9 mouse cellular contexts compared by ENCODE assay signal in the genomic region with DNA sequence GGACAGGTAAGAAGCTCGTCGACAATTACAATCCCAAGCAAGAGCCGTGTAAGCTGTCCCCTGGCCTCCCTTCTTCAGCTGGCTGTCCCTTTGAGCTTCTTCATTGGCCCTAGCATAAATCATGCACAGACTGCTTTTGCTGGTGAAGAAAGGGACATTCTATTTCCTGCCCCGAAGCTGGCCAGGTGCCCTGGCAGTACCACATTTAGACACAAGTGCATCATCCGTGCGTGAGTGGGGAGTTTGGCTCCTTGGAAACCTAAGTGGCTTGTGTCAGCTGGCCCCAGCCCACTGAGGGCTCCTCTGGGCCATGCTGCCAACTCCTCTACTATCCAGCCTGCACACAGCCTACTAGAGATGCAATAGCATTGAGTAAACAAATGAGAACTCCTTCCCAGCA. TPM values are rescaled to one million over a fixed set of nuclear protein-coding genes. Genes with fewer than 3 reads are reported as not detected.
A peak's percentile ranks its signal among the peaks of the same experiment; 100 is the strongest.
DNase-seq lines count a peak whose midpoint lies in the region; ATAC-seq and TF ChIP-seq lines count a peak whose summit lies in the region.
"Had no signal": no experiment of that assay in that cellular context is flagged by ENCODE, and none has a peak within 500 bp of the region (broad histone marks: within the 10 kb centered on the region; RNA-seq: fewer than 3 reads in every experiment).

Gene Mylk3, minus strand, starts transcription at position 141 of the 400 bp plus-strand sequence.

- H3K36me3 ChIP-seq in G1E (replicated peaks) = peaks cover 24% of the 10 kb centered on the region
- H3K36me3 ChIP-seq in heart, embryonic 12.5 days = no peaks in the 10 kb centered on the region
- H3K36me3 ChIP-seq in liver, embryonic 12.5 days = no peaks in the 10 kb centered on the region
- no peaks in the 10 kb centered on the region for H3K36me3 ChIP-seq in embryonic facial prominence, embryonic 10.5 days (replicated peaks)
- H3K36me3 ChIP-seq: neural tube, embryonic 12.5 days had no signal

- peaks cover 42% of the 10 kb centered on the region for H3K4me1 ChIP-seq in G1E (ENCODE audit: insufficient read depth, low read depth, low read length)
- H3K4me1 ChIP-seq in heart, embryonic 12.5 days (replicated peaks) = peaks cover 37% of the 10 kb centered on the region
- H3K4me1 ChIP-seq in liver, embryonic 12.5 days = peaks cover 49% of the 10 kb centered on the region
- H3K4me1 ChIP-seq in embryonic facial prominence, embryonic 10.5 days = no peaks in the 10 kb centered on the region
- H3K4me1 ChIP-seq: neural tube, embryonic 12.5 days had no signal

- H3K9me3 ChIP-seq in G1E (replicated peaks) = no peaks in the 10 kb centered on the region
- H3K9me3 ChIP-seq in heart, embryonic 12.5 days (replicated peaks) = no peaks in the 10 kb centered on the region
- no peaks in the 10 kb centered on the region for H3K9me3 ChIP-seq in liver, embryonic 12.5 days (replicated peaks)
- no peaks in the 10 kb centered on the region for H3K9me3 ChIP-seq in embryonic facial prominence, embryonic 10.5 days
- H3K9me3 ChIP-seq: neural tube, embryonic 12.5 days had no signal

- H3K27me3 ChIP-seq in G1E (ENCODE audit: insufficient read depth, low read length) = no peaks in the 10 kb centered on the region
- H3K27me3 ChIP-seq in heart, embryonic 12.5 days (replicated peaks) = no peaks in the 10 kb centered on the region
- H3K27me3 ChIP-seq in liver, embryonic 12.5 days (replicated peaks) = no peaks in the 10 kb centered on the region
- H3K27me3 ChIP-seq in embryonic facial prominence, embryonic 10.5 days (replicated peaks; ENCODE audit: low read depth, poor library complexity, severe bottlenecking) = no peaks in the 10 kb centered on the region
- H3K27me3 ChIP-seq: neural tube, embryonic 12.5 days had no signal

- H3K27ac ChIP-seq in heart, embryonic 12.5 days (ENCODE audit: poor library complexity, severe bottlenecking) = no peak within 1 kb of the TSS
- no peak within 1 kb of the TSS for H3K27ac ChIP-seq in liver, embryonic 12.5 days
- no peak within 1 kb of the TSS for H3K27ac ChIP-seq in embryonic facial prominence, embryonic 10.5 days (replicated peaks)
- H3K27ac ChIP-seq: neural tube, embryonic 12.5 days had no signal

- H3K4me2 ChIP-seq in heart, embryonic 12.5 days = no peak within 1 kb of the TSS
- no peak within 1 kb of the TSS for H3K4me2 ChIP-seq in liver, embryonic 12.5 days
- H3K4me2 ChIP-seq: neural tube, embryonic 12.5 days had no signal

- no peak within 1 kb of the TSS for H3K4me3 ChIP-seq in G1E (ENCODE audit: low read depth, low read length)
- H3K4me3 ChIP-seq in heart, embryonic 12.5 days = no peak within 1 kb of the TSS
- H3K4me3 ChIP-seq in liver, embryonic 12.5 days = no peak within 1 kb of the TSS
- no peak within 1 kb of the TSS for H3K4me3 ChIP-seq in embryonic facial prominence, embryonic 10.5 days
- H3K4me3 ChIP-seq: neural tube, embryonic 12.5 days had no signal

- DNase-seq in cerebellum, postnatal 10 days = peak; percentile 74 to 77
- DNase-seq in cerebellum, adult 11-12 months = no peak
- no peak for DNase-seq in G1E (ENCODE audit: low spot score)
- no peak for DNase-seq in thymus, postnatal 10 days (ENCODE audit: low spot score in 2 of 2)
- no peak for DNase-seq in urinary bladder, postnatal 14 days (ENCODE audit: low spot score)
- no peak for DNase-seq in embryonic facial prominence, embryonic 10.5 days (ENCODE audit: low spot score)

- 61% methylated on average over 6 of the region's 6 CpGs for WGBS in heart, embryonic 12.5 days
- WGBS in liver, embryonic 12.5 days (ENCODE audit: insufficient replicate concordance) = 75% methylated on average over 6 of the region's 6 CpGs
- WGBS in embryonic facial prominence, embryonic 10.5 days = 84% methylated on average over 6 of the region's 6 CpGs

- no peak for TF ChIP-seq CTCF in G1E (IDR thresholded peaks at IDR 0.05; ENCODE audit: low read depth, low read length)

- ATAC-seq in G1E (ENCODE audit: extremely low read depth, insufficient number of reproducible peaks, low FRiP score, poor library complexity, severe bottlenecking) = no peak
- ATAC-seq in heart, embryonic 12.5 days (ENCODE audit: insufficient number of reproducible peaks, low FRiP score) = 0 out of 2 replicates have a peak, but pooled peaks have one; percentile 51
- ATAC-seq in liver, embryonic 12.5 days = no peak

- no peak within 1 kb of the TSS for H3K9ac ChIP-seq in heart, embryonic 12.5 days
- no peak within 1 kb of the TSS for H3K9ac ChIP-seq in liver, embryonic 12.5 days
- H3K9ac ChIP-seq: neural tube, embryonic 12.5 days had no signal

RNA-seq across cellular contexts. Expression of gene Mylk3, which starts in this region (rescaled TPM):
- total RNA-seq in G1E (2014; fragmentation: Nextera tagmentation) (65.7 and 83.5 TPM in 2 replicates), G1E (2017) (148 and 163 TPM in 2 replicates)
- polyA plus RNA-seq in G1E (2012) = 78.4 and 96.6 TPM in 2 replicates
- 211 and 224 TPM in 2 replicates for polyA plus RNA-seq in heart, embryonic 12.5 days (2016; fragmentation: Nextera tagmentation; extraction: Ambion mirVana)
- 40.7 and 42.5 TPM in 2 replicates for polyA plus RNA-seq in liver, embryonic 12.5 days (2016; fragmentation: Nextera tagmentation; extraction: Ambion mirVana)
- 2.6 TPM in 2 replicates for polyA plus RNA-seq in embryonic facial prominence, embryonic 10.5 days (2016; fragmentation: Nextera tagmentation; extraction: Ambion mirVana)

Comparison
In these comparisons a context has a peak if more than half of its experiments do, and no peak if none do; other contexts are left out.
1. RNA of gene Mylk3 (polyA plus RNA-seq): 211 to 224 TPM in heart, embryonic 12.5 days, 78.4 to 96.6 TPM in G1E and 40.7 to 42.5 TPM in liver, embryonic 12.5 days; 2.6 TPM in embryonic facial prominence, embryonic 10.5 days; every median in the first group is over 10 times any median in the second.
2. DNase-seq: peak in cerebellum, postnatal 10 days (2 of 2); none in cerebellum, adult 11-12 months (single experiment), G1E (single experiment), thymus, postnatal 10 days (0 of 2), urinary bladder, postnatal 14 days (single experiment) and embryonic facial prominence, embryonic 10.5 days (single experiment).